Mouse (Mus musculus) small intestine, adult 2 months (tissue): ENCODE measurements around the gene Hoxb1.

Experiments
- CTCF ChIP-seq: fragments of 200-500 bp; IDR thresholded peaks from 2 replicates; pipeline ENCODE4 v1.5.1; 2012; ENCODE audit warnings: low read depth, mild to moderate bottlenecking, control low read depth, inconsistent platforms, low read length, moderate library complexity, mixed read lengths; ENCODE audit not compliant: insufficient replicate concordance, insufficient read length; ENCODE audit errors: extremely low read depth
- POLR2A ChIP-seq: fragments of 200-500 bp; IDR thresholded peaks from 2 replicates; pipeline ENCODE4 v1.6.1; 2012; ENCODE audit warnings: low read depth, mild to moderate bottlenecking, control low read depth, inconsistent platforms, low read length, moderate library complexity

DNA sequence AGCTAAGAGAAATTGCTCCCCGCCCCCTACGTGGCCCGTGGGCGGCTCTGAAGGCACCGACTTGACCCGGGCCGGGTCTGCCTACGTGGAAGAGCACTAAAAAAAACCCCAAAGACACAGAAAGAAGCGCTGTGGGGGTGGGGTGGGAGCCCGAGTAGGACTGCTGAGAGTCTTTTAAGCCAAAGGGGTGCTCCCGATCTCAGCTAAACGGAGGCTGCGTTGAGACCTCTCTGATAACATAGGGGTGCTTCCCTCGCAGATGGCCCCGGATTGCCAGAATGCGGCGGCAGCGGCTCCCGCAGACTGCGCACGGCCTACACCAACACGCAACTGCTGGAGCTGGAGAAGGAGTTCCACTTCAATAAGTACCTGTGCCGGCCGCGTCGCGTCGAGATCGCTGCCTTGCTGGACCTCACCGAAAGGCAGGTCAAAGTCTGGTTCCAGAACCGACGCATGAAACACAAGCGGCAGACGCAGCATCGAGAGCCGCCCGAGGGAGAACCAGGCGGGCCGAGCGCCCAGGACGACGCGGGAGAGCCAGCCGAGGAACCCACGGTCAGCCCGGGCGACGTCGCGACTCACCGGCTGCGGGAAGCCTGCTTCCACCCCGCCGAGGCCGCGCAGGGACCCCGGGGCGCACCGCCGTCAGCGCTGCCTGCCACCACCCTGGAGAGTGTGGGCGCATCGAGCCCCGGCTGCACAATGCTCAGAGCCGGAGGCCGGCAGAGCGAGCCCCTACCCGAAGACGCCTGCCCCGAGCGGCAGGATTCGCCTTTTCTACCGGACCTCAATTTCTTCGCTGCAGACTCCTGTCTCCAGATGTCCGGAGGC, 12.6 kb upstream of the Hoxb1 start:
- TF ChIP-seq CTCF (no peak), POLR2A (no peak)
